Mouse (Mus musculus): ENCODE results near the gene Xlr3c. TPM values are rescaled to one million over a fixed set of nuclear protein-coding genes. Genes with fewer than 3 reads are reported as not detected.

Gene Xlr3c
- not detected in 2 replicates for polyA plus RNA-seq (2021; fragmentation: Nextera tagmentation)
- long read RNA-seq, experiment 1, result 0 reads
- long read RNA-seq, experiment 2, result 0 reads

DNA sequence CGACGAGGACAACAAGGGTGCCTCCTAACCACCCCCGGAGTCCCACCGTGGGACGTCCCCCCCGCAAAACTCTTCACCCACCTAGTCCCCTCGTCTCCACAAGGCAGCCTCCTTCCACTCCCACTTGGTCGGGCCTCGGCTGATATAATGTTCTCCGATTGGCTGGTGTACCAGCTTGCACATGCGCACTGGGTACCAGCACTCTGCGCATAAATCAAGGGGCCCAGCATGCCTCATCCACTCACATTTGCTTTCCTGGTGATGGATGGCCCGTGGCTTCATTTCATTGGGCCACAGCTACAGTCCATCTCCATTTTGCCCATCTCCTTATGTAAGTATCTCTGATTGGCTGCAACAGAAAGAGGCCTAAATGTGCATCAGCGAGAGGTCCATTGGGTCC lies at the start of gene Xlr3c:
TSS of gene Xlr3c (minus strand) at position 121 of the 400 bp plus-strand sequence.

DNA sequence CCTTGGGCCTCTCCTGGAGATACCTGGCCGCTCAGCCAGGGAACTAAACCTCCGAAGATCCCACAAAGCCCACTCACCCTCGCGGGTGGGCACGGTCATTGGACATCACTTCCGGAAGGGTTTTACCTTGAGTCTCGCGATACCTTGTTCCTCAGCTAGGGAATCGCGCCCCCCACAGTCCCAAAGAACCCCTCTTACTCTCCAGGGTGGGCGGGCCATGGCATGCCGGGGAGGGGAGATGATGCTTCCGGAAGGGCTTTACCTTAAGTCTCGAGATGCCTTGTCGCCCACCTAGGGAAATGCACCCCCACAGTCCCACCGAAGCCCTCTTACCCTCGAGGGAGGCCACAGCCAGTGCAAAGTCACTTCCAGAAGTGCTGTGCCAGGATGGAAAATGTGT lies 27.7 kb upstream of the Xlr3c start, which contains the start of the genes Xlr5a and Xlr5c:
TSS of gene Xlr5a (minus strand) at position 101 of the 400 bp plus-strand sequence.
TSS of gene Xlr5c (minus strand) at position 101 of the 400 bp plus-strand sequence.

DNA sequence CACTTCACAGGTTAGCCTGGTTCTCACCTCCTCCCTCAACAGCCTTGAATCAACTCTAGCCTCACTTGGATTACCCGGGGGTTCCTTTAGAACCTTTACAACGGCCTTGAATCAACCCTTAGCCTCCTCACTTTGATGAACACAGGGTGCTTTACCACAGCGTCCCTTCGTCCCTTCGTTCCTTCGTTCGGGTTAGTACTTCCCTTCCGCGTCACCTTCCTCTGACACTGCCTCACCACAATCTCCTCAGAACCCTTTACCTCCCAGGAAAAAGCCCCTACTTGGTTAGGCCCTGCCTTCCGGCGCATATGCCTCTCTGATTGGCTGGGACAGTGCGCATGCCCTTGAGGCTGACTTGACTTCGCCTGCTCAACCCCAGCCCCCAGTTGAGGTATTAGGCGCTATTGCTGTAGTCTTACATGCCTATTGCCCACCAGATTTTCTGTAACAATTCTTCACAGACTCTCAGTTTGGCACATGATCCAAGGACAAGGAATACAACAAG lies 22.3 kb downstream of the Xlr3c start, which contains the start of gene Xlr4c:
TSS of gene Xlr4c (minus strand) at position 310 of the 505 bp plus-strand sequence.

DNA sequence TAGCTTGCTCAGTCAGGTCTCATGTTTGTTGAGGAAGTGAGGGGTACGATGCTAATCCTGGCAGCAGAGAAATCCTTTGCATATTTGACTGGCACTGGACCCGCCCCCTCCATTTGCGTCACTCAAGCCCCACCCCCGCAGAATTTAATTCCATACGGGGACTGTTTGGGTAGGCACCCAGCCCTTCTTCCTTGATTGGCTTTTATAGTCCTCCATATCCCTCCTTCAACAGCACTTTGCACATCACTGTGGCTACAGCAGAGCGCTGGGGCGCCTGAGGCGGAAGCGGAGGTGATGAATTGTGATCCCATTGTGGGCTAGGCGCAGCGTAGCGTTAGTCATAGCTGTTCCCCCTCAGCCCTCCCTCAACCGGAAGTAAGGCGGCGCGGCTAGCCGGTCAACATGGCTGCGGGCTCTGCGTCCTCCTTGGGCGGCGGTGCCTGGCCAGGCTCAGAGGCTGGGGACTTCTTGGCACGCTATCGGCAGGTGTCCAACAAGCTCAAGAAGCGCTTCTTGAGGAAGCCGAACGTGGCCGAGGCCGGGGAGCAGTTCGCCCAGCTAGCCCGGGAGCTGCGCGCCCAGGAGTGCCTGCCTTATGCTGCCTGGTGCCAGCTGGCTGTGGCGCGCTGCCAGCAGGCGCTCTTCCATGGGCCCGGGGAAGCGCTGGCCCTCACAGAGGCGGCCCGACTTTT lies 37.1 kb downstream of the Xlr3c start, which contains the start of gene F8a:
TSS of gene F8a (plus strand) at position 378 of the 692 bp plus-strand sequence.

DNA sequence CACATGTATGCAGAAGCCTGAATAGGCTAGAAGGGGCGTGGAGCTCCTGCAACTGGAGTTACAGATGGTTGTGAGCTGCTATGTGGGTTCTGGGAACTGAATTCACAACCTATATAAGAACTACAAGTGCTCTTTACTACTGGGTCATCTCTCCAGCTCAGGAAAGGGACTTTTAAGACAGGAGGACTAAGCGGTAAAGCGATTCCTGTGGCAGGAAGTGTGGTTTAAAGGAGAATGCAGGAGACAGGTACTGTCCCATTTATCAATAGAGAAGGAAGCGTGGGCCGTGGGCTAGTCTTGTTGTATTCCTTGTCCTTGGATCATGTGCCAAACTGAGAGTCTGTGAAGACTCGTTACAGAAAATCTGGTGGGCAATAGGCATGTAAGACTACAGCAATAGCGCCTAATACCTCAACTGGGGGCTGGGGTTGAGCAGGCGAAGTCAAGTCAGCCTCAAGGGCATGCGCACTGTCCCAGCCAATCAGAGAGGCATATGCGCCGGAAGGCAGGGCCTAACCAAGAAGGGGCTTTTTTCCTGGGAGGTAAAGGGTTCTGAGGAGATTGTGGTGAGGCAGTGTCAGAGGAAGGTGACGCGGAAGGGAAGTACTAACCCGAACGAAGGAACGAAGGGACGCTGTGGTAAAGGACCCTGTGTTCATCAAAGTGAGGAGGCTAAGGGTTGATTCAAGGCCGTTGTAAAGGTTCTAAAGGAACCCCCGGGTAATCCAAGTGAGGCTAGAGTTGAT lies 51.2 kb downstream of the Xlr3c start, which contains the start of gene Xlr4b:
TSS of gene Xlr4b (plus strand) at position 515 of the 746 bp plus-strand sequence.

Other genes starting within 250 kb of the Xlr3c start
- gene Pnma5, start 228.3 kb downstream of the Xlr3c start, polyA plus RNA-seq (2021; fragmentation: Nextera tagmentation), result not detected in 2 replicates
- 0.68 and 1.0 TPM in 2 replicates for gene Pnma3, start 200.6 kb downstream of the Xlr3c start, polyA plus RNA-seq (2021; fragmentation: Nextera tagmentation)
- gene Xlr4a, start 182.9 kb downstream of the Xlr3c start, polyA plus RNA-seq (2021; fragmentation: Nextera tagmentation), result 0.18 TPM in 1 of 2 replicates, not detected in the other
- 0.53 and 1.8 TPM in 2 replicates for gene Xlr3a, start 168.3 kb downstream of the Xlr3c start, polyA plus RNA-seq (2021; fragmentation: Nextera tagmentation)
- gene Gm14685, start 148.3 kb downstream of the Xlr3c start, polyA plus RNA-seq (2021; fragmentation: Nextera tagmentation), result 0.52 and 0.60 TPM in 2 replicates
- not detected in 2 replicates for gene Xlr5b, start 116.6 kb downstream of the Xlr3c start, polyA plus RNA-seq (2021; fragmentation: Nextera tagmentation)
- 0.19 and 0.33 TPM in 2 replicates for gene DXBay18, start 115.9 kb downstream of the Xlr3c start, polyA plus RNA-seq (2021; fragmentation: Nextera tagmentation)
- not detected in 2 replicates for gene Spin2d, start 88.4 kb downstream of the Xlr3c start, polyA plus RNA-seq (2021; fragmentation: Nextera tagmentation)
- 0.65 and 1.9 TPM in 2 replicates for gene Xlr3b, start 73.2 kb downstream of the Xlr3c start, polyA plus RNA-seq (2021; fragmentation: Nextera tagmentation)
- gene Xlr4b, start 51.1 kb downstream of the Xlr3c start, polyA plus RNA-seq (2021; fragmentation: Nextera tagmentation), result 0.23 TPM in 1 of 2 replicates, not detected in the other
- gene F8a, start 37.1 kb downstream of the Xlr3c start, polyA plus RNA-seq (2021; fragmentation: Nextera tagmentation), result 15.0 and 17.2 TPM in 2 replicates
- gene Xlr4c, start 22.3 kb downstream of the Xlr3c start, polyA plus RNA-seq (2021; fragmentation: Nextera tagmentation), result 0.24 TPM in 1 of 2 replicates, not detected in the other
- gene Xlr5a, start 27.6 kb upstream of the Xlr3c start, polyA plus RNA-seq (2021; fragmentation: Nextera tagmentation), result not detected in 2 replicates
- gene Xlr5c, start 27.6 kb upstream of the Xlr3c start, polyA plus RNA-seq (2021; fragmentation: Nextera tagmentation), result not detected in 2 replicates
- not detected in 2 replicates for gene Gm45015, start 71.5 kb upstream of the Xlr3c start, polyA plus RNA-seq (2021; fragmentation: Nextera tagmentation)
- gene Zfp275, start 77.2 kb upstream of the Xlr3c start, polyA plus RNA-seq (2021; fragmentation: Nextera tagmentation), result 2.7 and 3.2 TPM in 2 replicates
- gene Gm18336, start 133.3 kb upstream of the Xlr3c start, polyA plus RNA-seq (2021; fragmentation: Nextera tagmentation), result not detected in 2 replicates
- 0.62 and 0.69 TPM in 2 replicates for gene Zfp92, start 145.7 kb upstream of the Xlr3c start, polyA plus RNA-seq (2021; fragmentation: Nextera tagmentation)
- gene Trex2, start 170.0 kb upstream of the Xlr3c start, polyA plus RNA-seq (2021; fragmentation: Nextera tagmentation), result not detected in 2 replicates
- gene Haus7, start 193.7 kb upstream of the Xlr3c start, polyA plus RNA-seq (2021; fragmentation: Nextera tagmentation), result 15.1 and 16.3 TPM in 2 replicates
- gene Bgn, start 218.2 kb upstream of the Xlr3c start, polyA plus RNA-seq (2021; fragmentation: Nextera tagmentation), result 23.7 and 24.2 TPM in 2 replicates
- 25.1 and 27.2 TPM in 2 replicates for gene Atp2b3, start 237.7 kb upstream of the Xlr3c start, polyA plus RNA-seq (2021; fragmentation: Nextera tagmentation)

Data from layer of hippocampus, adult 6 months (tissue).